In the genomic region with DNA sequence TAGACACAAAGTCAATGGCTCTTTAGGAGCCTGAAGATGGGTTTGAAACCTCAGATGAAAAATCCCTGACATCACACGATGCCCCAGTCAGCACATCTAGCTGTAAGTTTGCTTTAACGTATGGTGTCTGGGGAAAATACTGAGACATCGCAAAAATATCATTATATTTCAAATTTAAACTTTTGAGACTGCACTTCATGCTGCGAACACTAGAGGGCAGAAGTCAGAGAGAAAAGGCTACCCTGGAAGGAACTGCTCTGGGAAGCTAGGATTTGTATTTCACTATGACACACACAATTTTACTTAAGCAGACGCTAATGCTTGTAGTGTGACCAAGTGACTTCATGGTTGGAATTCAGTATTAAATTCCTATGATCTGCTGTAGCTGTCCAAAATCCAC, we compare ENCODE assay signal across 8 mouse cellular contexts. TPM values are rescaled to one million over a fixed set of nuclear protein-coding genes. Genes with fewer than 3 reads are reported as not detected.
A peak's percentile ranks its signal among the peaks of the same experiment; 100 is the strongest.
DNase-seq lines count a peak whose midpoint lies in the region; ATAC-seq lines count a peak whose summit lies in the region.

No protein-coding gene starts in this region.

- intact Hi-C loops in gastrocnemius, postnatal 36 days (cut with DNase I) = loop anchor here (5.0 kb wide), 2 partner anchors 681 to 731 kb away; no protein-coding TSS in a partner anchor
- intact Hi-C loops in left cerebral cortex, postnatal 25 days (cut with DNase I) = loop anchor here (2.0 to 5.0 kb wide), 2 partner anchors 681 to 734 kb away; no protein-coding TSS in a partner anchor
- intact Hi-C loops in gastrocnemius, postnatal 14 days (cut with DNase I; ENCODE audit: low total_unique reads) = loop anchor here (2.0 kb wide), 1 partner anchor 732 kb away; no protein-coding TSS in a partner anchor

- H3K27ac ChIP-seq in neural tube, embryonic 15.5 days (replicated peaks) = no peak overlapping the region

- ATAC-seq in neural tube, embryonic 15.5 days (ENCODE audit: low FRiP score) = no peak

- 20% methylated on average over 5 of the region's 5 CpGs for WGBS in neural tube, embryonic 15.5 days

- H3K4me2 ChIP-seq in neural tube, embryonic 15.5 days = no peak overlapping the region

- no peak overlapping the region for H3K9ac ChIP-seq in neural tube, embryonic 15.5 days (replicated peaks)

- H3K4me1 ChIP-seq in neural tube, embryonic 15.5 days = 0 out of 2 replicates have a peak, but pooled peaks cover 7% of the 10 kb centered on the region

- H3K9me3 ChIP-seq in neural tube, embryonic 15.5 days (replicated peaks) = no peaks in the 10 kb centered on the region

- peak; percentile 70 for DNase-seq in gastrocnemius, adult 18-20 months (ENCODE audit: low spot score)
- no peak for DNase-seq in gastrocnemius, postnatal 36 days
- DNase-seq in ovary, postnatal 14 days (ENCODE audit: low spot score) = peak; percentile 34
- DNase-seq in ovary, postnatal 36 days (ENCODE audit: low spot score) = no peak
- peak; percentile 11 for DNase-seq in c-Kit-positive CD71-positive TER-119-negative erythroid progenitor cells, embryonic 14.5 days (ENCODE audit: low read depth)
- DNase-seq in left cerebral cortex, postnatal 25 days (ENCODE audit: low spot score in 2 of 2) = peak; percentile 23 to 31
- no peak for DNase-seq in gastrocnemius, postnatal 14 days

- H3K4me3 ChIP-seq in neural tube, embryonic 15.5 days (replicated peaks) = no peak overlapping the region

- no peaks in the 10 kb centered on the region for H3K27me3 ChIP-seq in neural tube, embryonic 15.5 days (replicated peaks)

- H3K36me3 ChIP-seq in neural tube, embryonic 15.5 days = no peaks in the 10 kb centered on the region

RNA-seq across cellular contexts. Expression of gene Itgb6, which starts 1.5 kb away (rescaled TPM):
- 10 to 100 TPM; 38.3 to 44.0 TPM for total RNA-seq in gastrocnemius, adult 18-20 months (2021)
- 10 to 100 TPM; 20.3 to 21.7 TPM for total RNA-seq in gastrocnemius, postnatal 36 days (2021)
- under 1 TPM; 0.11 to 0.41 TPM for total RNA-seq in left cerebral cortex, postnatal 25 days (2021)
- polyA plus RNA-seq in neural tube, embryonic 15.5 days (2015; fragmentation: Nextera tagmentation; extraction: Ambion mirVana) = 0.31 and 0.84 TPM in 2 replicates
- 10 to 100 TPM; 18.1 to 26.3 TPM for total RNA-seq in gastrocnemius, postnatal 14 days (2021)

Comparison
In these comparisons a context has a peak if more than half of its experiments do, and no peak if none do; other contexts are left out.
1. DNase-seq: peak in gastrocnemius, adult 18-20 months (single experiment), ovary, postnatal 14 days (single experiment), c-Kit-positive CD71-positive TER-119-negative erythroid progenitor cells, embryonic 14.5 days (single experiment) and left cerebral cortex, postnatal 25 days (2 of 2); none in gastrocnemius, postnatal 36 days (0 of 2), ovary, postnatal 36 days (single experiment) and gastrocnemius, postnatal 14 days (single experiment).
2. RNA of gene Itgb6, which starts 1.5 kb away (total RNA-seq): 38.3 to 44.0 TPM in gastrocnemius, adult 18-20 months, 18.1 to 26.3 TPM in gastrocnemius, postnatal 14 days and 20.3 to 21.7 TPM in gastrocnemius, postnatal 36 days; 0.11 to 0.41 TPM in left cerebral cortex, postnatal 25 days; every median in the first group is over 10 times any median in the second.